Mouse (Mus musculus): ENCODE measurements around the gene H2-T23. TPM values are rescaled to one million over a fixed set of nuclear protein-coding genes. Genes with fewer than 3 reads are reported as not detected.
"Not testable (repeated sequence)": the region's sequence is repeated elsewhere in the genome, so short reads cannot be mapped to it uniquely, and the experiment has no call there.

H2-T23 gene
- polyA plus RNA-seq, 1 experiment from 2014 or later = 5.1 TPM

DNA sequence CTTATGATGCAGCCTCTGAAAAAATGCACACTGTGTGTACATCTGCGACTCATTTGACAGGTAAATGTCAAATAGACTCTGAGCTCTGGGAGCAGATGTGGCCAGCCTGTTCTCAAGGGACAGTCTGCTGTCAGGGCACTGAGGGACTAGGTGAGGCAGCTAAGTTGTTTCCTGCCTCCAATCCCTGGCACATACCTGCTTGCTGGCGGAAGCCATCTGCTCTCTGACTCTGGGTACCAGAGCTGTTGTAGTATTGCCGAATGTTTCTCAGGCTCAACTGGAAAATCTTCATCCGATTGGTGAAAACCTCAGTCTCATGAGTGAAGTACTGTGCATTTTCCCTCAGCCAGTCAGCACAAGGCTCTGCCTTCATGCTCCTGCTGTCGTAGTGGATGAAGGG lies 15.6 kb downstream of the H2-T23 start:
- no peak overlapping the region for H3K9ac ChIP-seq (ENCODE audit: low read depth, low read length)
- 90% methylated on average over 5 of the region's 5 CpGs for WGBS

DNA sequence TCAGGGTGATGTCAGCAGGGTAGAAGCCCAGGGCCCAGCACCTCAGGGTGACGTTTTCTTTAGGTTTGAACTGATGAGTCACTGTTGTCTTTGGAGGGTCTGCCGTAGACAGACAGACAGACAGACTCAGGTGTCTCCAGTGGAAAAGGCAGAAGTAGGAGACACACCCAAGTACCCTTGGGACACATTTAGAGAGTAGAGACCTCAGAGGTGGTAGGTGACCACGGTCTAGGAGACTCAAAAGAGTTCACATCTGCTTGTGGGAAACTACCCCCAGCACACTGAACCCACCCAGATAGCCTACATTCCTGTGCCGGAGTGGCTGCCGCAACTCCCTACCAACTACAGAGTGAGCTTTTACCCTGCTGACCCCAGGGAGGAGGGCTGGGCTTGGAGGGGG lies 17.7 kb downstream of the H2-T23 start:
- Histone ChIP-seq H3K4me2 (ENCODE audit: low read length) (no peak overlapping the region), H3K36me3 (ENCODE audit: control insufficient read depth, insufficient read depth, low read length) (peaks cover 7% of the 10 kb centered on the region), H3K27ac (ENCODE audit: low read depth, low read length) (no peak overlapping the region), H3K4me3 (ENCODE audit: low read length) (no peak overlapping the region), H3K9me3 (ENCODE audit: control insufficient read depth, low read length) (no peaks in the 10 kb centered on the region), H3K27me3 (replicated peaks; ENCODE audit: control insufficient read depth, insufficient read depth, low read length) (no peaks in the 10 kb centered on the region), H3K4me1 (ENCODE audit: control insufficient read depth, insufficient read depth, low read depth, low read length) (no peaks in the 10 kb centered on the region), H3K9ac (ENCODE audit: low read depth, low read length) (no peak overlapping the region)
- 0 out of 2 replicates have a peak, but pooled peaks have one; percentile 4 for ATAC-seq
- 95% methylated on average over 5 of the region's 5 CpGs for WGBS

More for the DNA sequence above, 15.6 kb downstream of the H2-T23 start:
- no peaks in the 10 kb centered on the region for H3K9me3 ChIP-seq (ENCODE audit: control insufficient read depth, low read length)
- no peak for ATAC-seq
- H3K27me3 ChIP-seq (replicated peaks; ENCODE audit: control insufficient read depth, insufficient read depth, low read length) = no peaks in the 10 kb centered on the region
- H3K4me2 ChIP-seq (ENCODE audit: low read length) = no peak overlapping the region
- H3K36me3 ChIP-seq (ENCODE audit: control insufficient read depth, insufficient read depth, low read length) = peaks cover 7% of the 10 kb centered on the region
- H3K4me3 ChIP-seq (ENCODE audit: low read length) = no peak overlapping the region
- H3K4me1 ChIP-seq (ENCODE audit: control insufficient read depth, insufficient read depth, low read depth, low read length) = no peaks in the 10 kb centered on the region
- no peak overlapping the region for H3K27ac ChIP-seq (ENCODE audit: low read depth, low read length)

DNA sequence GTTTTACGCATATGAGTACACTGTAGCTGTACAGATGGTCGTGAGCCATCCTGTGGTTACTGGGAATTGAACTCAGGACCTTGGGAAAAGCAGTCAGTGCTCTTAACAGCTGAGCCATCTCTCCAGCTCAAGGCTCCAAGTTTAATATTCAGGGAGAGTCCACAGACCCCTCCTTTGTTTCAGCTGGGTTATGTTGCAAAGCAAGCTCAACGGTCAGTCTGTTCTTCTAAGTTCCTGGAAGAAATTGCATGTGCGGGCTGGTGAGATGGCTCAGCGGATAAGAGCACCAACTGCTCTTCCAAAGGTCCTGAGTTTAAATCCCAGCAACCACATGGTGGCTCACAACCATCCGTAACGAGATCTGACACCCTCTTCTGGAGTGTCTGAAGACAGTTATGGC lies 28.2 kb downstream of the H2-T23 start:
- H3K27me3 ChIP-seq (replicated peaks; ENCODE audit: control insufficient read depth, insufficient read depth, low read length); ATAC-seq; H3K9me3 ChIP-seq (ENCODE audit: control insufficient read depth, low read length); H3K4me2 ChIP-seq (ENCODE audit: low read length); H3K36me3 ChIP-seq (ENCODE audit: control insufficient read depth, insufficient read depth, low read length); H3K4me3 ChIP-seq (ENCODE audit: low read length); H3K4me1 ChIP-seq (ENCODE audit: control insufficient read depth, insufficient read depth, low read depth, low read length); H3K9ac ChIP-seq (ENCODE audit: low read depth, low read length); H3K27ac ChIP-seq (ENCODE audit: low read depth, low read length): not testable (repeated sequence)
- WGBS = 93% methylated on average over 7 of the region's 7 CpGs

DNA sequence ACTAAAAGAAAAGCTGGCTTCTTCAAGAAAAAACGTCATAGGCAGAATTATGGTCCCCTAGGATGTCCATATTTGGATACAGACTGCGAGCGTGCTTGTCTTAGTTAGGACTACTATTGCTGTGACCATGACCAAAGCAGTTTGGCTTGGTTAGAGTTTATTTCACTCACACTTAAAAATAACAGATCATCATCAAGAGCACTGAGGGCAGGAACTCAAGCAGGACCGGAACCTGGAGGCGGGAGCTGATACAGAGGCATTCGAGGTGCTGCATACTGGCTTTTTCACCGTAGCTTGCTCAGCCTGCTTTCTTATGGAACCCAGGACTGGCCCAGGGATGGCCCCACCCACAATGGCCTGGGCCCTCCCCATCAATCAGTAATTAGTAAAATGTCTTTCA lies 29.3 kb downstream of the H2-T23 start:
- 95% methylated on average over 7 of the region's 7 CpGs for WGBS
- ATAC-seq = no peak
- H3K9ac ChIP-seq (ENCODE audit: low read depth, low read length) = no peak overlapping the region

DNA sequence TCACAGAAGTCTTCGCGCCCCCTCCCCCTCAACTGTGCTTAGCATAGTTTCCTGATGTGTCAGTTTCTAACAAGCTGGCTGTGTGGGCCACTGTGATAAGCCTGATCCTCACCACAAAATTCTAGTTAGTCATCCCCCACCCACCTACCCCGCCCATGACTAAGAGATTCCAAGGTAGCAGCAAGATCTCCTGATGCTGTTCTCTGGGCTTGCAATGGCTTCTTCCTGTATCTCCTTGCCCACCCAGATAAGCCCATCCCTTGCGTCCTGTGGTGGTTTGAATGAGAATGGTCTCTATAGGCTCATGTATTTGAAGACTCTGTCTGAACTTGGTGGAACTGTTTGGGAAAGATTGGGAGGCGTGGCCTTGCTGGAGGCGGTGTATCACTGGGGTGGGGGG lies 30.7 kb downstream of the H2-T23 start:
- no peak overlapping the region for H3K4me2 ChIP-seq (ENCODE audit: low read length)
- WGBS = 94% methylated on average over 6 of the region's 6 CpGs
- H3K36me3 ChIP-seq (ENCODE audit: control insufficient read depth, insufficient read depth, low read length) = peaks cover 5% of the 10 kb centered on the region; the same call in 1 of the 2 replicates
- no peak overlapping the region for H3K9ac ChIP-seq (ENCODE audit: low read depth, low read length)
- H3K27ac ChIP-seq (ENCODE audit: low read depth, low read length) = no peak overlapping the region
- H3K4me1 ChIP-seq (ENCODE audit: control insufficient read depth, insufficient read depth, low read depth, low read length) = peaks cover 2% of the 10 kb centered on the region
- H3K9me3 ChIP-seq (ENCODE audit: control insufficient read depth, low read length) = peaks cover 2% of the 10 kb centered on the region; the same call in 1 of the 2 replicates
- ATAC-seq = no peak
- no peaks in the 10 kb centered on the region for H3K27me3 ChIP-seq (replicated peaks; ENCODE audit: control insufficient read depth, insufficient read depth, low read length)
- H3K4me3 ChIP-seq (ENCODE audit: low read length) = no peak overlapping the region

More for the DNA sequence above, 29.3 kb downstream of the H2-T23 start:
- Histone ChIP-seq H3K4me3 (ENCODE audit: low read length) (no peak overlapping the region), H3K27ac (ENCODE audit: low read depth, low read length) (no peak overlapping the region), H3K9me3 (ENCODE audit: control insufficient read depth, low read length) (peaks cover 2% of the 10 kb centered on the region; the same call in 1 of the 2 replicates), H3K36me3 (ENCODE audit: control insufficient read depth, insufficient read depth, low read length) (peaks cover 5% of the 10 kb centered on the region; the same call in 1 of the 2 replicates), H3K4me1 (ENCODE audit: control insufficient read depth, insufficient read depth, low read depth, low read length) (no peaks in the 10 kb centered on the region), H3K4me2 (ENCODE audit: low read length) (no peak overlapping the region), H3K27me3 (replicated peaks; ENCODE audit: control insufficient read depth, insufficient read depth, low read length) (no peaks in the 10 kb centered on the region)

DNA sequence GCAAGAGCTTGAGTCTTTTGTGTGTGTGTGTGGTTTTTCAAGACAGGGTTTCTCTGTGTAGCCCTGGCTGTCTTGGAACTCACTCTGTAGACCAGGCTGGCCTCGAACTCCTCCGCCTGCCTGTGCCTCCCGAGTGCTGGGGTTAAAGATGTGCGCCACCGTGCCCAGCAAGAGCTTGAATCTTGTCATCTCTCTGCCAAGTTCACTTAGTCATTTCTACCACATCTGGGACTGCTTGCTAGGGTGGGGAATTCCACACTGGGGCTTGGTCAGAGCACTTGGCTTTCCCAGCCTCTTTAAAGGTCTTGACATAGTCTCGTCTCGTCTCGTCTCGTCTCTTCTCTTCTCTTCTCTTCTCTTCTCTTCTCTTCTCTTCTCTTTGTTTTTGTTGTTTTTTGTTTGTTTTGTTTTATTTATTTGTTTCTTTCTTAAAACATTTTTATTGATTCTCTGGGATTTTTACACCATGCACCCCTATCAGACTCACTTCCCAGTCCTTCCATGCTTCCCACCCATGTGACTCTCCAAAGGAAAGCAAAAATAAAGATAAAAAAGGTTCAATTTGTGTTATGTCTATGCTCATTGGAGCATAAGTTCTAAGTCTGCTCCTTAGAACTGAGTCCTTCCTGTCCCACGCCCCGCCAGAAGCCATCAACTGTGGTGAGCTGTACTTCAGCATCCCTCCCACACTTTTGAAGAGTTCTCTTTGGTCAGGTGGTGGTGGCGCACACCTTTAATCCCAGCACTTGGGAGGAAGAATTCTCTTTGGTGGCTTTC lies 31.3 kb downstream of the H2-T23 start:
- no peak for ATAC-seq
- no peak overlapping the region for H3K27ac ChIP-seq (ENCODE audit: low read depth, low read length)
- no peak overlapping the region for H3K9ac ChIP-seq (ENCODE audit: low read depth, low read length)
- H3K27me3 ChIP-seq (replicated peaks; ENCODE audit: control insufficient read depth, insufficient read depth, low read length) = no peaks in the 10 kb centered on the region
- no peak overlapping the region for H3K4me2 ChIP-seq (ENCODE audit: low read length)
- no peaks in the 10 kb centered on the region for H3K36me3 ChIP-seq (ENCODE audit: control insufficient read depth, insufficient read depth, low read length)
- 94% methylated on average over 12 of the region's 12 CpGs for WGBS
- no peak overlapping the region for H3K4me3 ChIP-seq (ENCODE audit: low read length)
- H3K9me3 ChIP-seq (ENCODE audit: control insufficient read depth, low read length) = no peaks in the 10 kb centered on the region
- H3K4me1 ChIP-seq (ENCODE audit: control insufficient read depth, insufficient read depth, low read depth, low read length) = peaks cover 4% of the 10 kb centered on the region

DNA sequence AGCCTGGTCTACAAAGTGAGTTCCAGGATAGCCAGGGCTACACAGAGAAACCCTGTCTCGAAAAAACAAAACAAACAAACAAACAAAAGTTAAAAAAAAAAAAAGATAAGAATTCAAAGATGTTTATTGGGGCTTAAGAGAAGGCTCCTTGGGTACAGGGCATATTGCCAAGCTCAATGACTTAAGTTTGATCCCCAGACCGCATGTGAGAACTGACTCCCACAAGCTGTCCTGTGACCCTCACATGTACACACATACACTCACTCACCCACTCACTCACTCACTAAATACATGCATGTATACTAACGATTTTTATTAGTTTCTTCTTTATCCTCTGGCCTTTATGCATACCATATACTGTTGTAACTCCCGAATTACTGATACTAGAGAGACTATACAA lies 32.3 kb downstream of the H2-T23 start:
- WGBS = 91% methylated on average over 4 of the region's 4 CpGs

DNA sequence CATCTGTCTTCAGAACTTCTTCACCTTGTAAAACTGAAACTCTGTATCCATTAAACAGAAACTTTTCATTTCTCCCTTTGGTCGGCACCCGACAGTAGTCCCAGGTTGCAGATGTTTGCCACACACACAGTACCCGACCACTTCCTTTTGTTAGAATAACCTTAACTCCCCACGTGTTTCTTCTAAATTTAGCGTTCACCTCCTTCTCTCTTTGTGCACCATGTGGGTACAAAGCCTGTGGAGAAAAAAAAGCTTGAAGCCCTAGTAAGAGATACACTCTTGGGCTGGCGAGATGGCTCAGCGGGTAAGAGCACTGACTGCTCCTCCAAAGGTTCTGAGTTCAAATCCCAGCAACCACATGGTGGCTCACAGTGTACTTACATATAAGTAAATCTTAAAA lies 33.3 kb downstream of the H2-T23 start:
- H3K9me3 ChIP-seq (ENCODE audit: control insufficient read depth, low read length) = no peaks in the 10 kb centered on the region
- WGBS = 87% methylated on average over 7 of the region's 7 CpGs

More for the DNA sequence above, 32.3 kb downstream of the H2-T23 start:
- Histone ChIP-seq H3K9ac (ENCODE audit: low read depth, low read length) (no peak overlapping the region), H3K4me1 (ENCODE audit: control insufficient read depth, insufficient read depth, low read depth, low read length) (peaks cover 13% of the 10 kb centered on the region), H3K4me2 (ENCODE audit: low read length) (no peak overlapping the region), H3K36me3 (ENCODE audit: control insufficient read depth, insufficient read depth, low read length) (no peaks in the 10 kb centered on the region), H3K9me3 (ENCODE audit: control insufficient read depth, low read length) (no peaks in the 10 kb centered on the region), H3K27ac (ENCODE audit: low read depth, low read length) (no peak overlapping the region), H3K4me3 (ENCODE audit: low read length) (no peak overlapping the region), H3K27me3 (replicated peaks; ENCODE audit: control insufficient read depth, insufficient read depth, low read length) (no peaks in the 10 kb centered on the region)
- no peak for ATAC-seq

DNA sequence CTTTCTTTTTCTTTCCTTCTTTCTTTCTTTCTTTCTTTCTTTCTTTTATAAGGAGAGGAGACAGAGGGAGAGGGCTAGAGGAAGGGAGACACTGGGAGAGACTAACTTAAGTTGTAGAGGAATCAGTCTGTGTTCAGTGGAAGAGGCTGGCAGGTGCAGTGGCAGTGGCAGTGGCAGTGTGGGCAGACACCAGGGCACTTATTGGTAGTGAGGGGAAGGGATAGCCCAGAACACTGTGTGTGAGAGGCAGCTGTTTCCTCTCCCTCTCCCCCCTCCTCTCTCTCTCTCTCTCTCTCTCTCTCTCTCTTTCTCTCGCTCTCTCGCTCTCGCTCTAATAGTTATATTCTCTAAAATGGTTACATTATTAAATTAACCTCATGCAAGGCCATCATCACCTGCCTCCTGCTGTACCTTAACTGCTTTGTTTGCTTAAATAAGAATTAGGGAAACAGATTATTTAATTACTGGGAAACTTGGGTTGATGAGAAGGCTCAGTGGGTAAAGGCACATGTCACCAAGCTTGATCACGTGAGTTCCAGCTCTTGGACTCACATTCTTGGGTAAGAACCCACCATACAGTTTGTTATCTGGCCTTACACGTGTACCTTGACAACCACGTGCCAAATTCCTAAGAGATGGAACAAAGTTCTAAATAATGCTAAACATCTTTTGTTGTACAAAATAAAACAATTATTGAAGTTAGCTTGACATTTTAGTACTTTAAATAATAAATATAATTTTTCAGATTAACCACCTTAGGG lies 33.9 kb downstream of the H2-T23 start:
- no peak overlapping the region for H3K27ac ChIP-seq (ENCODE audit: low read depth, low read length)
- 86% methylated on average over 6 of the region's 6 CpGs for WGBS
- H3K4me3 ChIP-seq (ENCODE audit: low read length) = no peak overlapping the region
- H3K36me3 ChIP-seq (ENCODE audit: control insufficient read depth, insufficient read depth, low read length) = no peaks in the 10 kb centered on the region
- no peak for ATAC-seq
- H3K4me1 ChIP-seq (ENCODE audit: control insufficient read depth, insufficient read depth, low read depth, low read length) = peaks cover 14% of the 10 kb centered on the region
- no peaks in the 10 kb centered on the region for H3K9me3 ChIP-seq (ENCODE audit: control insufficient read depth, low read length)
- no peak overlapping the region for H3K4me2 ChIP-seq (ENCODE audit: low read length)
- H3K27me3 ChIP-seq (replicated peaks; ENCODE audit: control insufficient read depth, insufficient read depth, low read length) = no peaks in the 10 kb centered on the region
- H3K9ac ChIP-seq (ENCODE audit: low read depth, low read length) = no peak overlapping the region

More for the DNA sequence above, 33.3 kb downstream of the H2-T23 start:
- Histone ChIP-seq H3K4me2 (ENCODE audit: low read length) (no peak overlapping the region), H3K4me3 (ENCODE audit: low read length) (no peak overlapping the region), H3K27me3 (replicated peaks; ENCODE audit: control insufficient read depth, insufficient read depth, low read length) (no peaks in the 10 kb centered on the region), H3K27ac (ENCODE audit: low read depth, low read length) (no peak overlapping the region), H3K9ac (ENCODE audit: low read depth, low read length) (no peak overlapping the region), H3K4me1 (ENCODE audit: control insufficient read depth, insufficient read depth, low read depth, low read length) (peaks cover 14% of the 10 kb centered on the region), H3K36me3 (ENCODE audit: control insufficient read depth, insufficient read depth, low read length) (no peaks in the 10 kb centered on the region)
- no peak for ATAC-seq
